Mouse (Mus musculus) thymus, adult 2 months (tissue): ENCODE measurements around the gene Bag1.

Source experiments
- CTCF ChIP-seq: fragments of 200-500 bp; IDR thresholded peaks from 2 replicates; pipeline ENCODE4 v1.5.1; 2012; ENCODE audit warnings: mild to moderate bottlenecking, control low read depth, low read length, moderate library complexity, borderline replicate concordance; ENCODE audit not compliant: control insufficient read depth, poor library complexity, insufficient read depth; ENCODE audit errors: extremely low read depth
- POLR2A ChIP-seq: fragments of 200-500 bp; IDR thresholded peaks from 2 replicates; pipeline ENCODE4 v1.6.1; 2012; ENCODE audit warnings: mild to moderate bottlenecking, low read length, control low read depth, moderate library complexity; ENCODE audit not compliant: control insufficient read depth, poor library complexity, insufficient read depth; ENCODE audit errors: extremely low read depth

- TF ChIP-seq CTCF (peak; percentile 44; the same call in 1 of the 2 replicates), POLR2A (peak; percentile 90)
These were observed at the start of gene Bag1, which contains the start of gene Chmp5 for GRCm38 (mm10) chr4:40948160-40948708.
